Comparison of ENCODE assay signal across 9 mouse cellular contexts in genomic region chr5:34637591-34638156, GRCm38 (mm10). TPM values are rescaled to one million over a fixed set of nuclear protein-coding genes. Genes with fewer than 3 reads are reported as not detected.
DNase-seq lines count a peak whose midpoint lies in the region; ATAC-seq and TF ChIP-seq lines count a peak whose summit lies in the region.
"Had no signal": no experiment of that assay in that cellular context is flagged by ENCODE, and none has a peak within 500 bp of the region (broad histone marks: within the 10 kb centered on the region; RNA-seq: fewer than 3 reads in every experiment).

No protein-coding gene starts in this region.

- no peak for TF ChIP-seq CTCF in gastrocnemius, adult 2 months (IDR thresholded peaks at IDR 0.05)
- no peak for TF ChIP-seq CTCF in stomach, postnatal 0 days (IDR thresholded peaks at IDR 0.05; ENCODE audit: low read depth)

- no peak for ATAC-seq in neural tube, embryonic 12.5 days (ENCODE audit: low FRiP score, low read depth)
- ATAC-seq in limb, embryonic 14.5 days (ENCODE audit: low FRiP score, low read depth) = no peak
- no peak for ATAC-seq in stomach, postnatal 0 days (ENCODE audit: low FRiP score, low TSS enrichment)
- ATAC-seq in activated CD4-positive, CD25-positive, alpha-beta regulatory T cell, adult 4 months = no peak

- peak overlapping the region; percentile 87; the same call in 1 of the 2 replicates for H3K4me3 ChIP-seq in gastrocnemius, adult 2 months
- no peak overlapping the region for H3K4me3 ChIP-seq in neural tube, embryonic 12.5 days
- no peak overlapping the region for H3K4me3 ChIP-seq in limb, embryonic 14.5 days (replicated peaks; ENCODE audit: low read length)
- no peak overlapping the region for H3K4me3 ChIP-seq in stomach, postnatal 0 days (ENCODE audit: low read depth, low read length)

- no peak for TF ChIP-seq POLR2A in limb, embryonic 14.5 days (IDR thresholded peaks at IDR 0.05; ENCODE audit: borderline replicate concordance, extremely low read depth, insufficient read depth, insufficient read length)

- no peaks in the 10 kb centered on the region for H3K27me3 ChIP-seq in neural tube, embryonic 12.5 days (replicated peaks)
- H3K27me3 ChIP-seq in limb, embryonic 14.5 days (ENCODE audit: control insufficient read depth, insufficient read depth, low read length) = no peaks in the 10 kb centered on the region
- no peaks in the 10 kb centered on the region for H3K27me3 ChIP-seq in stomach, postnatal 0 days (ENCODE audit: control insufficient read depth, insufficient read depth, low read length)

- H3K36me3 ChIP-seq in neural tube, embryonic 12.5 days = peaks cover 69% of the 10 kb centered on the region
- peaks cover 73% of the 10 kb centered on the region for H3K36me3 ChIP-seq in limb, embryonic 14.5 days (ENCODE audit: control insufficient read depth, insufficient read depth, low read length)
- H3K36me3 ChIP-seq in stomach, postnatal 0 days (ENCODE audit: control insufficient read depth, insufficient read depth, low read length) = peaks cover 22% of the 10 kb centered on the region

- no peak for DNase-seq in gastrocnemius, adult 2 months
- no peak for DNase-seq in gastrocnemius, postnatal 14 days
- no peak for DNase-seq in neural tube, embryonic 10.5 days (ENCODE audit: extremely low spot score, low spot score)
- no peak for DNase-seq in limb, embryonic 14.5 days (ENCODE audit: low spot score)
- no peak for DNase-seq in stomach, postnatal 0 days (ENCODE audit: low spot score)
- DNase-seq in layer of hippocampus, adult 18-20 months (ENCODE audit: low spot score in 2 of 2) = no peak
- DNase-seq: thymus, adult 2 months had no signal

- peaks cover 21% of the 10 kb centered on the region for H3K4me1 ChIP-seq in neural tube, embryonic 12.5 days
- H3K4me1 ChIP-seq in limb, embryonic 14.5 days (ENCODE audit: control insufficient read depth, insufficient read depth, low read length) = peaks cover 6% of the 10 kb centered on the region; the same call in 1 of the 2 replicates
- no peaks in the 10 kb centered on the region; the same call in 1 of the 2 replicates for H3K4me1 ChIP-seq in stomach, postnatal 0 days (replicated peaks; ENCODE audit: control insufficient read depth, insufficient read depth)

- H3K9ac ChIP-seq in neural tube, embryonic 12.5 days = peak overlapping the region; percentile 61; the same call in 1 of the 2 replicates
- 0 out of 2 replicates have a peak overlapping the region, but pooled peaks have one; percentile 12 for H3K9ac ChIP-seq in limb, embryonic 14.5 days (ENCODE audit: low read depth, low read length, severe bottlenecking)
- H3K9ac ChIP-seq in stomach, postnatal 0 days (ENCODE audit: low read length) = no peak overlapping the region

- H3K4me2 ChIP-seq in neural tube, embryonic 12.5 days (replicated peaks) = peak overlapping the region; percentile 92
- H3K4me2 ChIP-seq in limb, embryonic 14.5 days (replicated peaks; ENCODE audit: low read depth, low read length, severe bottlenecking) = peak overlapping the region; percentile 66; the same call in 1 of the 2 replicates
- peak overlapping the region; percentile 93 for H3K4me2 ChIP-seq in stomach, postnatal 0 days (replicated peaks; ENCODE audit: low read depth)

- no peak overlapping the region for H3K27ac ChIP-seq in gastrocnemius, adult 2 months
- no peak overlapping the region for H3K27ac ChIP-seq in neural tube, embryonic 12.5 days
- no peak overlapping the region for H3K27ac ChIP-seq in limb, embryonic 14.5 days (replicated peaks; ENCODE audit: low read depth, low read length)
- H3K27ac ChIP-seq in stomach, postnatal 0 days (replicated peaks) = peak overlapping the region; percentile 49; the same call in 1 of the 2 replicates

- intact Hi-C loops in gastrocnemius, adult 2 months (cut with DNase I) = loop anchor here (2.0 kb wide), 1 partner anchor 119 kb away; no protein-coding TSS in a partner anchor
- intact Hi-C loops in gastrocnemius, postnatal 14 days (cut with DNase I; ENCODE audit: low total_unique reads) = no loop called here

- no peaks in the 10 kb centered on the region for H3K9me3 ChIP-seq in neural tube, embryonic 12.5 days
- H3K9me3 ChIP-seq in limb, embryonic 14.5 days (ENCODE audit: control insufficient read depth, low read length) = no peaks in the 10 kb centered on the region
- no peaks in the 10 kb centered on the region for H3K9me3 ChIP-seq in stomach, postnatal 0 days (ENCODE audit: control insufficient read depth, low read length)

- no peak for TF ChIP-seq EP300 in stomach, postnatal 0 days (optimal IDR thresholded peaks at IDR 0.05)

- 83% methylated on average over 7 of the region's 7 CpGs for WGBS in neural tube, embryonic 12.5 days
- WGBS in limb, embryonic 14.5 days = 84% methylated on average over 7 of the region's 7 CpGs
- WGBS in stomach, postnatal 0 days = 76% methylated on average over 7 of the region's 7 CpGs

RNA-seq across cellular contexts. Expression of gene Mfsd10, which starts 0.7 kb away (rescaled TPM):
- total RNA-seq in gastrocnemius, adult 2 months (2021) = 1 to 10 TPM; 4.2 to 6.4 TPM
- total RNA-seq in gastrocnemius, postnatal 14 days (2021) = 1 to 10 TPM; 6.9 to 9.2 TPM
- 69.2 and 94.9 TPM in 2 replicates for polyA plus RNA-seq in neural tube, embryonic 12.5 days (2016; fragmentation: Nextera tagmentation; extraction: Ambion mirVana)
- polyA plus RNA-seq in limb, embryonic 14.5 days (2012; rRNA removed) = 244 and 335 TPM in 2 replicates
- 117 and 128 TPM in 2 replicates for polyA plus RNA-seq in limb, embryonic 14.5 days (2014; fragmentation: Nextera tagmentation; extraction: Ambion mirVana)
- 57.4 and 62.0 TPM in 2 replicates for polyA plus RNA-seq in stomach, postnatal 0 days (2015; fragmentation: Nextera tagmentation; extraction: Ambion mirVana)
- polyA plus RNA-seq in activated CD4-positive, CD25-positive, alpha-beta regulatory T cell, adult 4 months (2017; shearing (Covaris generic)) = 10 to 100 TPM; 70.0 to 77.6 TPM
- 10 to 100 TPM; 33.3 to 43.6 TPM for total RNA-seq in layer of hippocampus, adult 18-20 months (2021)

RNA-seq across cellular contexts. Expression of gene Nop14, which starts 22.3 kb away (rescaled TPM):
- total RNA-seq in gastrocnemius, adult 2 months (2021) = 10 to 100 TPM; 14.6 to 15.2 TPM
- 10 to 100 TPM in 1 of 2 experiments, 1 to 10 TPM in 1; 8.0 to 11.3 TPM for total RNA-seq in gastrocnemius, postnatal 14 days (2021)
- polyA plus RNA-seq in neural tube, embryonic 12.5 days (2016; fragmentation: Nextera tagmentation; extraction: Ambion mirVana) = 23.4 and 25.3 TPM in 2 replicates
- polyA plus RNA-seq in limb, embryonic 14.5 days (2012; rRNA removed) = 29.2 and 30.7 TPM in 2 replicates
- 25.8 and 30.0 TPM in 2 replicates for polyA plus RNA-seq in limb, embryonic 14.5 days (2014; fragmentation: Nextera tagmentation; extraction: Ambion mirVana)
- 13.1 and 14.2 TPM in 2 replicates for polyA plus RNA-seq in stomach, postnatal 0 days (2015; fragmentation: Nextera tagmentation; extraction: Ambion mirVana)
- 10 to 100 TPM; 22.4 to 26.0 TPM for polyA plus RNA-seq in activated CD4-positive, CD25-positive, alpha-beta regulatory T cell, adult 4 months (2017; shearing (Covaris generic))
- total RNA-seq in layer of hippocampus, adult 18-20 months (2021) = 10 to 100 TPM; 15.9 to 16.0 TPM

RNA-seq across cellular contexts. Expression of gene Grk4, which starts 22.5 kb away (rescaled TPM):
- 1 to 10 TPM; 1.0 to 4.2 TPM for total RNA-seq in gastrocnemius, adult 2 months (2021)
- total RNA-seq in gastrocnemius, postnatal 14 days (2021) = under 1 TPM; 0.64 to 0.96 TPM
- polyA plus RNA-seq in neural tube, embryonic 12.5 days (2016; fragmentation: Nextera tagmentation; extraction: Ambion mirVana) = 1.6 and 1.7 TPM in 2 replicates
- polyA plus RNA-seq in limb, embryonic 14.5 days (2012; rRNA removed) = 3.3 and 5.0 TPM in 2 replicates
- polyA plus RNA-seq in limb, embryonic 14.5 days (2014; fragmentation: Nextera tagmentation; extraction: Ambion mirVana) = 3.5 and 4.4 TPM in 2 replicates
- polyA plus RNA-seq in stomach, postnatal 0 days (2015; fragmentation: Nextera tagmentation; extraction: Ambion mirVana) = 1.2 and 2.0 TPM in 2 replicates
- polyA plus RNA-seq in activated CD4-positive, CD25-positive, alpha-beta regulatory T cell, adult 4 months (2017; shearing (Covaris generic)) = 1 to 10 TPM; 4.3 to 6.2 TPM
- 1 to 10 TPM; 5.3 to 5.6 TPM for total RNA-seq in layer of hippocampus, adult 18-20 months (2021)
